Mouse (Mus musculus) right cerebral cortex, postnatal 4 days (tissue): ENCODE results near the gene Itgb7.
A peak's percentile ranks its signal among the peaks of the same experiment; 100 is the strongest.

Experiments used
- DNase-seq: peaks from one replicate; pipeline ENCODE4 v3.0.0-alpha.2; 2022

Gene Itgb7

GRCm38 (mm10) chr15:102231748-102232147 is at the start of gene Itgb7:
Itgb7 (minus strand) TSS chr15:102231944.
- DNase-seq: no peak

GRCm38 (mm10) chr15:102280623-102281022 is 48.9 kb upstream of the Itgb7 start:
- DNase-seq: no peak

- no peak for DNase-seq
Measured at GRCm38 (mm10) chr15:102279783-102280520, 48.2 kb upstream of the Itgb7 start.

GRCm38 (mm10) chr15:102279092-102279782 is 47.5 kb upstream of the Itgb7 start, which contains the start of gene Mfsd5:
Mfsd5 (plus strand) TSS chr15:102279454.
- DNase-seq: peak; percentile 95

- DNase-seq: no peak
Measured at GRCm38 (mm10) chr15:102278726-102279091, 47.0 kb upstream of the Itgb7 start.

GRCm38 (mm10) chr15:102273982-102274716 is 42.4 kb upstream of the Itgb7 start:
- no peak for DNase-seq

DNA sequence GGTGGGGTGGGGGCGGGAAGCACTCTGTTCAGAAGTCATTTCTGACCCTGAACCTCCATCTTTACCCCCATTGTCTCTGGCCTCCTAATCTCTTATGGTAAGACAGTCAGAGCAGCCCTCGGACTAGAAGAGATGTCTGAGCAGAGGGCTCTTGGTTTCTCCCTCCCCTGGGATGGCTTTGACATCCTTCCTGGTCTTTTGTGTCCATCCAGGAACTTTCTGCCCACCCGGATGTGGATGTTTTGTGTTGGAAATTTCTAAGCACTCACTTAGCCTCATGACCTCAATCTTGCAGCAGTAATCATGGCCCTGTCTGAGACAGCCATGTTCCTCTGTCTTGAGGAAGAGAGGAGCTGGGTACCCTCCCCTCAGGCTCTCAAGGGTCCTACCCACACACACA is 39.7 kb upstream of the Itgb7 start:
- DNase-seq: no peak

GRCm38 (mm10) chr15:102270274-102270960 is 38.7 kb upstream of the Itgb7 start, which contains the start of gene Gm9918:
Gm9918 (plus strand) TSS chr15:102270563.
- no peak for DNase-seq

GRCm38 (mm10) chr15:102265548-102265947 is 33.8 kb upstream of the Itgb7 start:
- DNase-seq: no peak

- no peak for DNase-seq
Measured at GRCm38 (mm10) chr15:102263037-102263436, 31.3 kb upstream of the Itgb7 start.

- DNase-seq: no peak
Measured at GRCm38 (mm10) chr15:102262582-102262981, 30.8 kb upstream of the Itgb7 start.

DNA sequence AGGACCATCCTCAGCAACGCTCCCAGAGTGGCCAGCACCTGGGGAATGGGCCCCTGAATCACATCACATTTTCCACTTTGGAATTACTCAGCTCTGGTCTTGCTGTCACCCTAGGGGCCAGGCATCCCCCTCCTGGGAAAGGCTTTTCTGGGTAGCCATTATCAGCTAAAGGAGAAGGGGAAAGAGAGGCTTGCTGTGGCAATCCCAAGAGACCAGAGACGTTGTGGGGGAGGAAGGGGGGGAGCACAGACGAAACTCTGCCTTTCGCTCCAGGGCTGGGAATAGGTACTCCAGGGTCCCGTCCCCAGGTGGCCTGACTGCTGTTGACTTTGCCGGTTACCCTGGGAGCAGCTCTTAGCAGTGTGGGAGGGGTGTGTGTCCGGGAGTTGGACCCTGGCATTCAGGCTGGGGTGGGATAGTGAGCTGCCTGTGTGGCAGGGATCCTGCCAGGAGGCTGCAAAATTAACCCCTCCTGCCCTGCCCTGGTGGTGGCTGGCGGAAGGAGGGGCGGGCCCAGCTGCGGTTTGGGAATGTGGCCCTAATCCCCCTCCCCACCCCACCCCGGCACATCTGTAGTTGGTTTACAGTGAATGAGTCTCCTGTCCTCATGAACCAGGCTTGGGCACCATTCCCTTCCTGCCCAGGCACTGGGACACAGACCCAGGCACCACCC is 27.0 kb upstream of the Itgb7 start:
- no peak for DNase-seq

DNA sequence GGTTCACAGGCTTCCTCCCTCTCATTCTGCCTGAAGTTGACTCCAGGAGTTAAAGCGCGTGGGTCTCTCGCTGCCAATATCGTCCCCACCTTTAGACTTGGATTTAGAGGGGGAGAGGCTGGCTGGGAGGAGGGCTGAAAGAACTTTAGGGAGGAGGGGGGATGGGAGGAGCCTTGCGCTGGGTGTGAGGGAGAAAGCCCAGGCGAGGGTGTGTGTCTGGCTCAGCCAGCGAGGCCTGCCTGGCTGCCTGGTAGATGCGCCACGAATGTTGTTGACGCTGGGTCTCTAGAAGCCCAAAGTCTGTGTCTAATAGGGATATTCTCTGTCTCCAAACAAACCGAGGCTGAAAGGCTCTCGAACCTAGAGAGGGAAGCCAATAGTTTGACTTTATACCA is 26.3 kb upstream of the Itgb7 start:
- no peak for DNase-seq

GRCm38 (mm10) chr15:102257202-102258075 is 25.7 kb upstream of the Itgb7 start, which contains the start of gene Rarg:
Rarg (minus strand) TSS chr15:102257517.
- DNase-seq: peak; percentile 34

GRCm38 (mm10) chr15:102256431-102257201 is 24.9 kb upstream of the Itgb7 start:
- peak; percentile 32 for DNase-seq

GRCm38 (mm10) chr15:102255547-102256255 is 24.0 kb upstream of the Itgb7 start:
- no peak for DNase-seq

DNA sequence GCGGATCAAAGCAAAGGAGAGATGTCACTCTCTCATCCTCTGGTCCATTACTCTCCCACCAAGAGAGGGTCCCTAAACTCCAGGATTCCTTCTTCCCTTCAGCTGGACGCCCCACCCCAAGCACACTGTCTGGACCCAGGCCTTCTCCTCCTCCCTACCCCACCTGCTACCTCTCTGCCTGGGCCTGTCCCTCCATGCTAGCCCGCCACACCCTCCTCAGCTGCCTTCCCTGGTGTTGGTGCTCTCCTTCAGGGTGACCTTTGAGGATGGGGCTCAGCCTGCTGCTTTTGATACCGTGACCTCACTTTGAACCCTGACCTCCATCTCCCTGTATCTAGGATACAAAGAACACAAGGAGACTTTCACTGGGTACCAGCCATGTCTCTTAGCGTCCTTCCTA is 18.8 kb upstream of the Itgb7 start:
- no peak for DNase-seq

DNA sequence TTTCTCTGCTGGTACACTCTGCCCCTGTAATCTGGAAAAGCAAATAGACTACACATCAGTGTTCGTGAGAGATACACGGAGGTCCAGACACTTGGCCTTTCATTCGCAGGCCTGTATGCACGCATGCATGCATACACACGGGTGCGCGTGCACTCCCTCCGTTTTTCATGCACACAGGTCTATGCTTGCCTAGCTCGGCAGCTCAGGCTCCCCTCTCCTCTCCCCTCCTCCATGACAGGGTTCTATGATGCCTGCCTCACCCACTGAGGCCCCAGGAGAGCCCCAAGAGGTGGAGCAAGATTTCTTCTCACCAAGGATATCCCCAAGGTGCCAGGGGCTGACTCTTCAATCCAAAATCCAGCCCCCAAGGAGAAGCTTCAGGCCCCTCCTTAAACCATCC is 18.2 kb upstream of the Itgb7 start:
- no peak for DNase-seq

GRCm38 (mm10) chr15:102249251-102249691 is 17.5 kb upstream of the Itgb7 start:
- DNase-seq: peak; percentile 25

DNA sequence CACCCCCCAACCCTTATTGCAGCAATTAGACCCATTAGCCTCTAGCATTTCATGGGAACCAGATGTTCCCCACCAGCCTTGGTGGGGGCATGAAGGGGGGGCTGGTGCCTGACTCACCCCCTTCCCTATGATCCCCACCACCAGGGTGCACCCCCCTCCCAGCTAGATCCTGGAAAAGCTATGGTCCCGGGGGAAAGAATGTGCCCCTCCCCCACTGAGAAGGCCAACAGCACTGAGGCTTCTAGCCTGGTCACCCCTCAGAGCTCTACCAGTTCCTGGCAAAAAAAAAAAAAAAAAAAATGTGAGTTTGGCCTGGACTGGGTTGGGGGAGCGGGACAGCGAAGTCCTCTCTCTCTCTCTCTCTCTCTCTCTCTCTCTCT is 17.1 kb upstream of the Itgb7 start:
- no peak for DNase-seq
